ENCODE assay signal across 26 mouse cellular contexts in genomic region chr1:130804279-130804678, GRCm38 (mm10). TPM values are rescaled to one million over a fixed set of nuclear protein-coding genes. Genes with fewer than 3 reads are reported as not detected.
A peak's percentile ranks its signal among the peaks of the same experiment; 100 is the strongest.
DNase-seq lines count a peak whose midpoint lies in the region; ATAC-seq and TF ChIP-seq lines count a peak whose summit lies in the region.
"Had no signal": no experiment of that assay in that cellular context is flagged by ENCODE, and none has a peak within 500 bp of the region (broad histone marks: within the 10 kb centered on the region; RNA-seq: fewer than 3 reads in every experiment).

No protein-coding gene starts in this region.

- no peak overlapping the region for H3K4me2 ChIP-seq in heart, postnatal 0 days (ENCODE audit: low read depth, low read length)
- no peak overlapping the region for H3K4me2 ChIP-seq in lung, postnatal 0 days (replicated peaks; ENCODE audit: low read depth, low read length)
- H3K4me2 ChIP-seq: hindbrain, embryonic 13.5 days; kidney, embryonic 15.5 days; neural tube, embryonic 12.5 days had no signal

- peak; percentile 77 for DNase-seq in heart, embryonic 10.5 days (ENCODE audit: low spot score)
- no peak for DNase-seq in heart, adult 8-10 months (ENCODE audit: low spot score)
- DNase-seq in heart, postnatal 0 days (ENCODE audit: low spot score) = peak; percentile 24
- DNase-seq in heart, adult 18-20 months = no peak
- DNase-seq in lung, postnatal 0 days (ENCODE audit: low spot score) = no peak
- no peak for DNase-seq in lung, postnatal 4 days
- DNase-seq in heart, postnatal 4 days = peak; percentile 13
- no peak for DNase-seq in cerebellum, adult 18-20 months
- DNase-seq: adrenal gland, postnatal 25 days; B cell, adult 2 months; cerebellum, adult 11 months; cerebellum, postnatal 14 days; embryo, embryonic 11 days; right cerebral cortex, adult 18-20 months; thymus, postnatal 14 days had no signal

- no peak for TF ChIP-seq EP300 in heart, postnatal 0 days (IDR thresholded peaks at IDR 0.05; ENCODE audit: low read depth)
- TF ChIP-seq EP300 in lung, postnatal 0 days (IDR thresholded peaks at IDR 0.05) = no peak

- peaks cover 34% of the 10 kb centered on the region for H3K4me1 ChIP-seq in heart, embryonic 10.5 days
- 0 out of 2 replicates have a peak, but pooled peaks cover 2% of the 10 kb centered on the region for H3K4me1 ChIP-seq in heart, postnatal 0 days (ENCODE audit: control insufficient read depth, insufficient read depth)
- H3K4me1 ChIP-seq in lung, postnatal 0 days (ENCODE audit: insufficient read depth, low read depth, low read length) = no peaks in the 10 kb centered on the region
- H3K4me1 ChIP-seq: hindbrain, embryonic 13.5 days; kidney, embryonic 15.5 days; midbrain, embryonic 10.5 days; neural tube, embryonic 12.5 days had no signal

- H3K36me3 ChIP-seq in heart, embryonic 10.5 days = no peaks in the 10 kb centered on the region
- H3K36me3 ChIP-seq in heart, postnatal 0 days (replicated peaks; ENCODE audit: control insufficient read depth, insufficient read depth, low read length) = no peaks in the 10 kb centered on the region
- no peaks in the 10 kb centered on the region for H3K36me3 ChIP-seq in lung, postnatal 0 days (ENCODE audit: insufficient read depth, low read length)
- H3K36me3 ChIP-seq: hindbrain, embryonic 13.5 days; kidney, embryonic 15.5 days; midbrain, embryonic 10.5 days; neural tube, embryonic 12.5 days had no signal

- peak; percentile 82 for ATAC-seq in heart, postnatal 0 days (ENCODE audit: insufficient read depth, low read depth)
- peak; percentile 46; the same call in 1 of the 2 replicates for ATAC-seq in lung, postnatal 0 days
- ATAC-seq: forebrain, embryonic 14.5 days; inflammation-experienced regulatory T-cells, adult 6 months had no signal

- TF ChIP-seq CTCF in heart, postnatal 0 days (IDR thresholded peaks at IDR 0.05; ENCODE audit: low read depth) = no peak
- no peak for TF ChIP-seq CTCF in lung, postnatal 0 days (IDR thresholded peaks at IDR 0.05)

- peaks cover 6% of the 10 kb centered on the region; the same call in 1 of the 2 replicates for H3K27me3 ChIP-seq in heart, embryonic 10.5 days (ENCODE audit: insufficient read depth, poor library complexity, severe bottlenecking)
- H3K27me3 ChIP-seq in heart, postnatal 0 days (ENCODE audit: control insufficient read depth, insufficient read depth, low read length) = no peaks in the 10 kb centered on the region; the same call in 1 of the 2 replicates
- no peaks in the 10 kb centered on the region for H3K27me3 ChIP-seq in lung, postnatal 0 days (replicated peaks; ENCODE audit: insufficient read depth, low read length)
- H3K27me3 ChIP-seq: hindbrain, embryonic 13.5 days; kidney, embryonic 15.5 days; neural tube, embryonic 12.5 days had no signal

- WGBS in heart, embryonic 10.5 days = 39% methylated on average over 6 of the region's 6 CpGs
- WGBS in heart, postnatal 0 days = 35% methylated on average over 6 of the region's 6 CpGs
- WGBS in lung, postnatal 0 days = 40% methylated on average over 6 of the region's 6 CpGs

- H3K9ac ChIP-seq in heart, postnatal 0 days (replicated peaks; ENCODE audit: low read depth, low read length) = no peak overlapping the region
- H3K9ac ChIP-seq in lung, postnatal 0 days (replicated peaks; ENCODE audit: low read depth) = no peak overlapping the region
- H3K9ac ChIP-seq: hindbrain, embryonic 13.5 days; kidney, embryonic 15.5 days; liver, embryonic 14.5 days; neural tube, embryonic 12.5 days had no signal

- H3K4me3 ChIP-seq in heart, embryonic 10.5 days = no peak overlapping the region
- H3K4me3 ChIP-seq in heart, postnatal 0 days (ENCODE audit: low read depth, low read length) = no peak overlapping the region
- H3K4me3 ChIP-seq in lung, postnatal 0 days (ENCODE audit: low read depth, low read length) = no peak overlapping the region
- H3K4me3 ChIP-seq: hindbrain, embryonic 13.5 days; kidney, embryonic 15.5 days; midbrain, embryonic 10.5 days; neural tube, embryonic 12.5 days had no signal

- H3K9me3 ChIP-seq in heart, embryonic 10.5 days = no peaks in the 10 kb centered on the region
- H3K9me3 ChIP-seq in heart, postnatal 0 days (replicated peaks; ENCODE audit: control insufficient read depth, low read length) = no peaks in the 10 kb centered on the region
- no peaks in the 10 kb centered on the region for H3K9me3 ChIP-seq in lung, postnatal 0 days (ENCODE audit: low read length)
- H3K9me3 ChIP-seq: hindbrain, embryonic 13.5 days; kidney, embryonic 15.5 days; midbrain, embryonic 10.5 days; neural tube, embryonic 12.5 days had no signal

- peak overlapping the region; percentile 69 for H3K27ac ChIP-seq in heart, embryonic 10.5 days
- H3K27ac ChIP-seq in heart, postnatal 0 days (ENCODE audit: low read depth) = peak overlapping the region; percentile 43; the same call in 1 of the 2 replicates
- H3K27ac ChIP-seq in lung, postnatal 0 days (ENCODE audit: low read length) = no peak overlapping the region
- H3K27ac ChIP-seq: hindbrain, embryonic 13.5 days; kidney, embryonic 15.5 days; liver, embryonic 14.5 days; macrophage; midbrain, embryonic 10.5 days; neural tube, embryonic 12.5 days had no signal

RNA-seq across cellular contexts. Expression of gene Fcamr, which starts 3.6 kb away (rescaled TPM):
- 0.18 TPM in 1 of 2 replicates, not detected in the other for polyA plus RNA-seq in heart, embryonic 10.5 days (2016; fragmentation: Nextera tagmentation; extraction: Ambion mirVana)
- total RNA-seq in heart, adult 8-10 months (2022) = under 1 TPM; 0.14 to 0.38 (median 0.22) TPM
- 2.8 TPM in 1 of 2 replicates, not detected in the other for total RNA-seq in heart, postnatal 0 days (2014; rRNA removed; ENCODE audit: low replicate concordance)
- 0.15 and 0.19 TPM in 2 replicates for polyA plus RNA-seq in heart, postnatal 0 days (2015; fragmentation: Nextera tagmentation; extraction: Ambion mirVana)
- under 1 TPM; 0.35 to 0.85 TPM for total RNA-seq in heart, adult 18-20 months (2021)
- 0.06 and 0.27 TPM in 2 replicates for polyA plus RNA-seq in lung, postnatal 0 days (2015; fragmentation: Nextera tagmentation; extraction: Ambion mirVana)
- total RNA-seq in heart, postnatal 4 days (2021) = under 1 TPM; 0.38 to 0.76 TPM
- total RNA-seq: adrenal gland, postnatal 25 days; layer of hippocampus, postnatal 14 days; left cerebral cortex, postnatal 10 days; monocyte, adult 5-6 weeks had no signal
- polyA plus RNA-seq: forebrain, embryonic 14.5 days; hindbrain, embryonic 13.5 days; kidney, embryonic 15.5 days; liver, embryonic 14.5 days; macrophage; midbrain, embryonic 10.5 days; neural tube, embryonic 12.5 days had no signal

RNA-seq across cellular contexts. Expression of gene Pigr, which starts 22.2 kb away (rescaled TPM):
- not detected in 2 replicates for polyA plus RNA-seq in heart, embryonic 10.5 days (2016; fragmentation: Nextera tagmentation; extraction: Ambion mirVana)
- total RNA-seq in heart, adult 8-10 months (2022) = under 1 TPM in 1 of 4 experiments, not detected in 3; 0.23 TPM
- not detected in 2 replicates for total RNA-seq in heart, postnatal 0 days (2014; rRNA removed; ENCODE audit: low replicate concordance)
- 0.05 and 0.07 TPM in 2 replicates for polyA plus RNA-seq in heart, postnatal 0 days (2015; fragmentation: Nextera tagmentation; extraction: Ambion mirVana)
- total RNA-seq in heart, adult 18-20 months (2021) = 1 to 10 TPM in 1 of 2 experiments, not detected in 1; 4.2 TPM
- 0.08 and 0.26 TPM in 2 replicates for polyA plus RNA-seq in lung, postnatal 0 days (2015; fragmentation: Nextera tagmentation; extraction: Ambion mirVana)
- not detected for total RNA-seq in heart, postnatal 4 days (2021)
- total RNA-seq: adrenal gland, postnatal 25 days; layer of hippocampus, postnatal 14 days; monocyte, adult 5-6 weeks had no signal
- polyA plus RNA-seq: forebrain, embryonic 14.5 days; hindbrain, embryonic 13.5 days; macrophage; midbrain, embryonic 10.5 days; neural tube, embryonic 12.5 days had no signal

Comparison
In these comparisons a context has a peak if more than half of its experiments do, and no peak if none do; other contexts are left out.
1. DNase-seq: peak in heart, embryonic 10.5 days (single experiment), heart, postnatal 0 days (single experiment) and heart, postnatal 4 days (single experiment); none in heart, adult 8-10 months (single experiment), heart, adult 18-20 months (0 of 2), lung, postnatal 0 days (single experiment), lung, postnatal 4 days (0 of 2) and cerebellum, adult 18-20 months (0 of 2).